Mouse (Mus musculus): Measurements from ENCODE around the gene Tet2. TPM values are rescaled to one million over a fixed set of nuclear protein-coding genes. Genes with fewer than 3 reads are reported as not detected.
A peak's percentile ranks its signal among the peaks of the same experiment; 100 is the strongest.

Gene Tet2
- total RNA-seq, 2 experiments from 2014 or later = 46.1 to 48.1 TPM

- intact Hi-C loops (cut with DNase I) = no loop called here
- no peak for DNase-seq (ENCODE audit: low spot score in 2 of 2)
Measured at GRCm38 (mm10) chr3:133526119-133526723, 18.7 kb downstream of the Tet2 start.

- no peak for DNase-seq (ENCODE audit: low spot score in 2 of 2)
- intact Hi-C loops (cut with DNase I) = no loop called here
Measured at GRCm38 (mm10) chr3:133525578-133525977, 19.4 kb downstream of the Tet2 start.

- intact Hi-C loops (cut with DNase I) = no loop called here
- no peak for DNase-seq (ENCODE audit: low spot score in 2 of 2)
Measured at GRCm38 (mm10) chr3:133524341-133525050, 20.4 kb downstream of the Tet2 start.

- intact Hi-C loops (cut with DNase I) = no loop called here
- DNase-seq (ENCODE audit: low spot score in 2 of 2) = no peak
Measured at GRCm38 (mm10) chr3:133523191-133523590, 21.7 kb downstream of the Tet2 start.

GRCm38 (mm10) chr3:133522289-133522688 lies 22.6 kb downstream of the Tet2 start:
- DNase-seq (ENCODE audit: low spot score in 2 of 2) = no peak
- intact Hi-C loops (cut with DNase I) = no loop called here

GRCm38 (mm10) chr3:133518801-133519200 lies 26.1 kb downstream of the Tet2 start:
- DNase-seq (ENCODE audit: low spot score in 2 of 2) = no peak
- intact Hi-C loops (cut with DNase I) = no loop called here

- intact Hi-C loops (cut with DNase I) = no loop called here
Measured at GRCm38 (mm10) chr3:133518116-133518515, 26.8 kb downstream of the Tet2 start.

GRCm38 (mm10) chr3:133517406-133517805 lies 27.5 kb downstream of the Tet2 start:
- no peak for DNase-seq (ENCODE audit: low spot score in 2 of 2)
- intact Hi-C loops (cut with DNase I) = no loop called here

More at GRCm38 (mm10) chr3:133518116-133518515, 26.8 kb downstream of the Tet2 start:
- no peak for DNase-seq (ENCODE audit: low spot score in 2 of 2)

- intact Hi-C loops (cut with DNase I) = no loop called here
- DNase-seq (ENCODE audit: low spot score in 2 of 2) = peak in 1 of 2 experiments; percentile 28
Measured at GRCm38 (mm10) chr3:133516137-133516536, 28.8 kb downstream of the Tet2 start.

GRCm38 (mm10) chr3:133515204-133515969 lies 29.6 kb downstream of the Tet2 start:
- intact Hi-C loops (cut with DNase I) = no loop called here

GRCm38 (mm10) chr3:133514290-133514689 lies 30.6 kb downstream of the Tet2 start:
- no peak for DNase-seq (ENCODE audit: low spot score in 2 of 2)
- intact Hi-C loops (cut with DNase I) = no loop called here

More at GRCm38 (mm10) chr3:133515204-133515969, 29.6 kb downstream of the Tet2 start:
- DNase-seq (ENCODE audit: low spot score in 2 of 2) = no peak

GRCm38 (mm10) chr3:133513475-133513874 lies 31.5 kb downstream of the Tet2 start:
- intact Hi-C loops (cut with DNase I) = no loop called here
- DNase-seq (ENCODE audit: low spot score in 2 of 2) = no peak

GRCm38 (mm10) chr3:133510368-133510767 lies 34.6 kb downstream of the Tet2 start:
- no peak for DNase-seq (ENCODE audit: low spot score in 2 of 2)
- intact Hi-C loops (cut with DNase I) = no loop called here

GRCm38 (mm10) chr3:133509796-133510195 lies 35.1 kb downstream of the Tet2 start:
- intact Hi-C loops (cut with DNase I) = no loop called here

GRCm38 (mm10) chr3:133508881-133509280 lies 36.1 kb downstream of the Tet2 start:
- intact Hi-C loops (cut with DNase I) = no loop called here
- no peak for DNase-seq (ENCODE audit: low spot score in 2 of 2)

More at GRCm38 (mm10) chr3:133509796-133510195, 35.1 kb downstream of the Tet2 start:
- peak; percentile 18 to 33 for DNase-seq (ENCODE audit: low spot score in 2 of 2)

GRCm38 (mm10) chr3:133506289-133506954 lies 38.5 kb downstream of the Tet2 start:
- intact Hi-C loops (cut with DNase I) = no loop called here
- DNase-seq (ENCODE audit: low spot score in 2 of 2) = no peak

GRCm38 (mm10) chr3:133496953-133497352 lies 48.0 kb downstream of the Tet2 start:
- intact Hi-C loops (cut with DNase I) = no loop called here
- peak; percentile 39 to 55 for DNase-seq (ENCODE audit: low spot score in 2 of 2)

GRCm38 (mm10) chr3:133491370-133491769 lies 53.6 kb downstream of the Tet2 start:
- intact Hi-C loops (cut with DNase I) = no loop called here
- DNase-seq (ENCODE audit: low spot score in 2 of 2) = no peak

GRCm38 (mm10) chr3:133488022-133488725 lies 56.8 kb downstream of the Tet2 start:
- intact Hi-C loops (cut with DNase I) = no loop called here
- DNase-seq (ENCODE audit: low spot score in 2 of 2) = no peak
